In genomic region chr9:66945647-66946641, GRCm38 (mm10) we compare ENCODE assay signal across 8 mouse cellular contexts. TPM values are rescaled to one million over a fixed set of nuclear protein-coding genes. Genes with fewer than 3 reads are reported as not detected.
A peak's percentile ranks its signal among the peaks of the same experiment; 100 is the strongest.
DNase-seq lines count a peak whose midpoint lies in the region; ATAC-seq and TF ChIP-seq lines count a peak whose summit lies in the region.

TSS of gene Rps27l (plus strand) at chr9:66946086.

- peak; percentile 93 for DNase-seq in MN1 (ENCODE audit: low spot score)
- DNase-seq in cerebellum, adult 9-10 months = peak; percentile 93
- DNase-seq in hindbrain, embryonic 10.5 days (ENCODE audit: low spot score) = peak; percentile 96
- DNase-seq in layer of hippocampus, adult 9-11 months = peak; percentile 93
- peak; percentile 98 for DNase-seq in lung, postnatal 0 days (ENCODE audit: low spot score)
- DNase-seq in ovary, postnatal 14 days (ENCODE audit: low spot score) = peak; percentile 91
- DNase-seq in thymus, postnatal 14 days = peak; percentile 95

- TF ChIP-seq CTCF in lung, postnatal 0 days (IDR thresholded peaks at IDR 0.05) = peak; percentile 0

- no peak for TF ChIP-seq EP300 in lung, postnatal 0 days (IDR thresholded peaks at IDR 0.05)

- peaks cover 27% of the 10 kb centered on the region for H3K4me1 ChIP-seq in hindbrain, embryonic 10.5 days (replicated peaks)
- no peaks in the 10 kb centered on the region for H3K4me1 ChIP-seq in lung, postnatal 0 days (ENCODE audit: insufficient read depth, low read depth, low read length)

- H3K27ac ChIP-seq in hindbrain, embryonic 10.5 days = peak within 1 kb of the TSS; percentile 94
- peak within 1 kb of the TSS; percentile 96 for H3K27ac ChIP-seq in lung, postnatal 0 days (ENCODE audit: low read length)

- peak within 1 kb of the TSS; percentile 74 for H3K4me2 ChIP-seq in lung, postnatal 0 days (replicated peaks; ENCODE audit: low read depth, low read length)

- H3K27me3 ChIP-seq in hindbrain, embryonic 10.5 days (ENCODE audit: insufficient read depth, poor library complexity, severe bottlenecking) = no peaks in the 10 kb centered on the region
- no peaks in the 10 kb centered on the region for H3K27me3 ChIP-seq in lung, postnatal 0 days (replicated peaks; ENCODE audit: insufficient read depth, low read length)

- H3K36me3 ChIP-seq in hindbrain, embryonic 10.5 days = peaks cover 23% of the 10 kb centered on the region
- H3K36me3 ChIP-seq in lung, postnatal 0 days (ENCODE audit: insufficient read depth, low read length) = peaks cover 3% of the 10 kb centered on the region; the same call in 1 of the 2 replicates

- peak within 1 kb of the TSS; percentile 86 for H3K9ac ChIP-seq in lung, postnatal 0 days (replicated peaks; ENCODE audit: low read depth)

- WGBS in hindbrain, embryonic 10.5 days = under 1% methylated on average over 77 of the region's 77 CpGs
- under 1% methylated on average over 72 of the region's 77 CpGs for WGBS in lung, postnatal 0 days

- no peaks in the 10 kb centered on the region for H3K9me3 ChIP-seq in hindbrain, embryonic 10.5 days
- H3K9me3 ChIP-seq in lung, postnatal 0 days (ENCODE audit: low read length) = no peaks in the 10 kb centered on the region

- peak; percentile 99 for ATAC-seq in frontal cortex, adult (ENCODE audit: low TSS enrichment)
- ATAC-seq in lung, postnatal 0 days = peak; percentile 99

- peak within 1 kb of the TSS; percentile 97 for H3K4me3 ChIP-seq in hindbrain, embryonic 10.5 days
- H3K4me3 ChIP-seq in lung, postnatal 0 days (ENCODE audit: low read depth, low read length) = peak within 1 kb of the TSS; percentile 87

RNA-seq across cellular contexts. Expression of gene Rps27l, which starts in this region (rescaled TPM):
- 708 and 733 TPM in 2 replicates for polyA plus RNA-seq in hindbrain, embryonic 10.5 days (2016; fragmentation: Nextera tagmentation; extraction: Ambion mirVana)
- polyA plus RNA-seq in lung, postnatal 0 days (2015; fragmentation: Nextera tagmentation; extraction: Ambion mirVana) = 572 and 579 TPM in 2 replicates

Comparison
In these comparisons a context has a peak if more than half of its experiments do, and no peak if none do; other contexts are left out.
1. Peak in every context shown above with its lines: DNase-seq, ATAC-seq, H3K4me3 ChIP-seq and H3K27ac ChIP-seq.